Mouse (Mus musculus) stomach, embryonic 15.5 days (tissue): ENCODE data around the gene Tmcc3. TPM values are rescaled to one million over a fixed set of nuclear protein-coding genes. Genes with fewer than 3 reads are reported as not detected.

Source experiments
- ATAC-seq: fragments of 200-750 bp; cut with Nextera tagmentation; 2 replicates; pipeline ENCODE4 v1.8.0; 2017; ENCODE audit warnings: low read depth, moderate number of reproducible peaks, moderate TSS enrichment; ENCODE audit not compliant: insufficient read depth, low FRiP score
- H3K27ac ChIP-seq: fragments of 300-500 bp; sonication (generic); 2 replicates; pipeline ENCODE4 v1.5.1; 2015; ENCODE audit warnings: mild to moderate bottlenecking, inconsistent platforms
- H3K27me3 ChIP-seq: fragments of 300-500 bp; sonication (generic); replicated peaks from 2 replicates; pipeline ENCODE4 v1.6.1; 2015; ENCODE audit warnings: inconsistent platforms
- H3K36me3 ChIP-seq: fragments of 300-500 bp; sonication (generic); 2 replicates; pipeline ENCODE4 v1.6.1; 2015; ENCODE audit warnings: inconsistent platforms
- H3K4me1 ChIP-seq: fragments of 300-500 bp; sonication (generic); 2 replicates; pipeline ENCODE4 v1.6.1; 2015; ENCODE audit warnings: inconsistent platforms
- H3K4me2 ChIP-seq: fragments of 300-500 bp; sonication (generic); 2 replicates; pipeline ENCODE4 v1.6.1; 2015; ENCODE audit warnings: mild to moderate bottlenecking, inconsistent platforms
- H3K4me3 ChIP-seq: fragments of 300-500 bp; sonication (generic); replicated peaks from 2 replicates; pipeline ENCODE4 v1.5.1; 2015; ENCODE audit warnings: inconsistent platforms
- H3K9ac ChIP-seq: fragments of 300-500 bp; sonication (generic); 2 replicates; pipeline ENCODE4 v1.6.1; 2015; ENCODE audit warnings: inconsistent platforms
- H3K9me3 ChIP-seq: fragments of 300-500 bp; sonication (generic); 2 replicates; pipeline ENCODE4 v1.6.1; 2016; ENCODE audit warnings: inconsistent platforms
- WGBS: fragments of 180-500 bp; shearing (Covaris S2); methylation state at CpG from one replicate; pipeline ENCODE4 v1.1.7; 2015; 5-methylcytosine and 5-hydroxymethylcytosine counted together
- polyA plus RNA-seq: library from polyadenylated mRNA; unstranded; fragments of >200 nt; fragmentation: Nextera tagmentation; extraction: Ambion mirVana; gene quantifications from 2 replicates; pipeline ENCODE4 v1.2.1, GENCODE M21; 2015

Gene Tmcc3
- polyA plus RNA-seq, 1 experiment from 2014 or later, result 9.9 TPM

GRCm38 (mm10) chr10:94621420-94622225, 309.9 kb downstream of the Tmcc3 start:
- no peaks in the 10 kb centered on the region for H3K36me3 ChIP-seq
- no peak overlapping the region for H3K27ac ChIP-seq
- H3K9ac ChIP-seq, result no peak overlapping the region
- H3K27me3 ChIP-seq, result no peaks in the 10 kb centered on the region
- H3K9me3 ChIP-seq, result no peaks in the 10 kb centered on the region
- no peak overlapping the region for H3K4me3 ChIP-seq
- H3K4me1 ChIP-seq, result no peaks in the 10 kb centered on the region
- no peak for ATAC-seq
- 13% methylated on average over 13 of the region's 13 CpGs for WGBS
- no peak overlapping the region for H3K4me2 ChIP-seq

GRCm38 (mm10) chr10:94622281-94622680, 310.5 kb downstream of the Tmcc3 start:
- no peaks in the 10 kb centered on the region for H3K9me3 ChIP-seq
- no peak for ATAC-seq
- H3K27ac ChIP-seq, result no peak overlapping the region
- H3K27me3 ChIP-seq, result no peaks in the 10 kb centered on the region
- no peak overlapping the region for H3K9ac ChIP-seq
- H3K4me3 ChIP-seq, result no peak overlapping the region
- no peaks in the 10 kb centered on the region for H3K4me1 ChIP-seq
- no peaks in the 10 kb centered on the region for H3K36me3 ChIP-seq
- 45% methylated on average over 5 of the region's 5 CpGs for WGBS
- H3K4me2 ChIP-seq, result no peak overlapping the region

- 48% methylated on average over 9 of the region's 9 CpGs for WGBS
- no peaks in the 10 kb centered on the region for H3K36me3 ChIP-seq
- H3K9me3 ChIP-seq, result no peaks in the 10 kb centered on the region
- no peaks in the 10 kb centered on the region for H3K27me3 ChIP-seq
- no peak overlapping the region for H3K9ac ChIP-seq
- no peak overlapping the region for H3K27ac ChIP-seq
- no peak overlapping the region for H3K4me2 ChIP-seq
- H3K4me1 ChIP-seq, result no peaks in the 10 kb centered on the region
- ATAC-seq, result no peak
- H3K4me3 ChIP-seq, result no peak overlapping the region
These were observed 311.1 kb downstream of the Tmcc3 start for GRCm38 (mm10) chr10:94622828-94623227.

- Histone ChIP-seq H3K9ac (no peak overlapping the region), H3K4me3 (no peak overlapping the region), H3K27ac (no peak overlapping the region), H3K36me3 (no peaks in the 10 kb centered on the region), H3K4me2 (no peak overlapping the region), H3K27me3 (no peaks in the 10 kb centered on the region), H3K4me1 (no peaks in the 10 kb centered on the region), H3K9me3 (no peaks in the 10 kb centered on the region)
- WGBS, result 10% methylated on average over 10 of the region's 10 CpGs
- ATAC-seq, result 0 out of 2 replicates have a peak, but pooled peaks have one; percentile 47
These were observed 311.9 kb downstream of the Tmcc3 start for GRCm38 (mm10) chr10:94623617-94624016.

GRCm38 (mm10) chr10:94625036-94625435, 313.3 kb downstream of the Tmcc3 start:
- WGBS, result 84% methylated on average over 9 of the region's 9 CpGs
- Histone ChIP-seq H3K36me3 (no peaks in the 10 kb centered on the region), H3K9ac (no peak overlapping the region), H3K27me3 (no peaks in the 10 kb centered on the region), H3K4me2 (no peak overlapping the region), H3K4me1 (no peaks in the 10 kb centered on the region), H3K9me3 (no peaks in the 10 kb centered on the region), H3K4me3 (no peak overlapping the region), H3K27ac (no peak overlapping the region)
- ATAC-seq, result no peak

GRCm38 (mm10) chr10:94625606-94626005, 313.9 kb downstream of the Tmcc3 start:
- no peak for ATAC-seq
- Histone ChIP-seq H3K9me3 (no peaks in the 10 kb centered on the region), H3K27me3 (no peaks in the 10 kb centered on the region), H3K27ac (no peak overlapping the region), H3K36me3 (no peaks in the 10 kb centered on the region), H3K9ac (no peak overlapping the region), H3K4me1 (no peaks in the 10 kb centered on the region), H3K4me3 (no peak overlapping the region), H3K4me2 (no peak overlapping the region)
- WGBS, result 57% methylated on average over 8 of the region's 8 CpGs

- Histone ChIP-seq H3K4me2 (no peak overlapping the region), H3K9me3 (no peaks in the 10 kb centered on the region), H3K4me3 (no peak overlapping the region), H3K4me1 (no peaks in the 10 kb centered on the region), H3K9ac (no peak overlapping the region), H3K36me3 (no peaks in the 10 kb centered on the region), H3K27me3 (no peaks in the 10 kb centered on the region), H3K27ac (no peak overlapping the region)
- no peak for ATAC-seq
- 61% methylated on average over 4 of the region's 4 CpGs for WGBS
These were observed 319.1 kb downstream of the Tmcc3 start for GRCm38 (mm10) chr10:94630771-94631280.

GRCm38 (mm10) chr10:94631541-94632113, 319.9 kb downstream of the Tmcc3 start:
- Histone ChIP-seq H3K4me3 (no peak overlapping the region), H3K9me3 (no peaks in the 10 kb centered on the region), H3K27me3 (no peaks in the 10 kb centered on the region), H3K4me2 (no peak overlapping the region), H3K9ac (no peak overlapping the region), H3K4me1 (no peaks in the 10 kb centered on the region), H3K36me3 (no peaks in the 10 kb centered on the region), H3K27ac (no peak overlapping the region)
- ATAC-seq, result no peak
- 77% methylated on average over 11 of the region's 11 CpGs for WGBS

- Histone ChIP-seq H3K27ac (no peak overlapping the region), H3K9ac (no peak overlapping the region), H3K36me3 (no peaks in the 10 kb centered on the region), H3K4me2 (no peak overlapping the region), H3K4me1 (no peaks in the 10 kb centered on the region), H3K4me3 (no peak overlapping the region), H3K9me3 (no peaks in the 10 kb centered on the region), H3K27me3 (no peaks in the 10 kb centered on the region)
- no peak for ATAC-seq
- 87% methylated on average over 5 of the region's 5 CpGs for WGBS
These were observed 320.5 kb downstream of the Tmcc3 start for GRCm38 (mm10) chr10:94632245-94632644.

- Histone ChIP-seq H3K4me3 (no peak overlapping the region), H3K9me3 (no peaks in the 10 kb centered on the region), H3K27me3 (no peaks in the 10 kb centered on the region), H3K27ac (no peak overlapping the region), H3K4me2 (no peak overlapping the region), H3K9ac (no peak overlapping the region), H3K36me3 (no peaks in the 10 kb centered on the region), H3K4me1 (no peaks in the 10 kb centered on the region)
- 91% methylated on average over 5 of the region's 5 CpGs for WGBS
- no peak for ATAC-seq
These were observed 326.9 kb downstream of the Tmcc3 start for GRCm38 (mm10) chr10:94638599-94638998.

- Histone ChIP-seq H3K27ac (no peak overlapping the region), H3K9me3 (no peaks in the 10 kb centered on the region), H3K36me3 (no peaks in the 10 kb centered on the region), H3K4me2 (no peak overlapping the region), H3K27me3 (no peaks in the 10 kb centered on the region), H3K4me1 (no peaks in the 10 kb centered on the region), H3K4me3 (no peak overlapping the region), H3K9ac (no peak overlapping the region)
- 66% methylated on average over 5 of the region's 5 CpGs for WGBS
- no peak for ATAC-seq
These were observed 327.5 kb downstream of the Tmcc3 start for GRCm38 (mm10) chr10:94639281-94639680.

GRCm38 (mm10) chr10:94640067-94640466, 328.3 kb downstream of the Tmcc3 start:
- H3K27me3 ChIP-seq, result no peaks in the 10 kb centered on the region
- no peak overlapping the region for H3K27ac ChIP-seq
- H3K36me3 ChIP-seq, result no peaks in the 10 kb centered on the region
- no peak overlapping the region for H3K4me2 ChIP-seq
- 57% methylated on average over 5 of the region's 5 CpGs for WGBS
- no peak overlapping the region for H3K9ac ChIP-seq
- no peak overlapping the region for H3K4me3 ChIP-seq
- no peaks in the 10 kb centered on the region for H3K9me3 ChIP-seq
- no peaks in the 10 kb centered on the region for H3K4me1 ChIP-seq
- no peak for ATAC-seq
